Mouse (Mus musculus): ENCODE results near the gene Atp6v0c.

DNA sequence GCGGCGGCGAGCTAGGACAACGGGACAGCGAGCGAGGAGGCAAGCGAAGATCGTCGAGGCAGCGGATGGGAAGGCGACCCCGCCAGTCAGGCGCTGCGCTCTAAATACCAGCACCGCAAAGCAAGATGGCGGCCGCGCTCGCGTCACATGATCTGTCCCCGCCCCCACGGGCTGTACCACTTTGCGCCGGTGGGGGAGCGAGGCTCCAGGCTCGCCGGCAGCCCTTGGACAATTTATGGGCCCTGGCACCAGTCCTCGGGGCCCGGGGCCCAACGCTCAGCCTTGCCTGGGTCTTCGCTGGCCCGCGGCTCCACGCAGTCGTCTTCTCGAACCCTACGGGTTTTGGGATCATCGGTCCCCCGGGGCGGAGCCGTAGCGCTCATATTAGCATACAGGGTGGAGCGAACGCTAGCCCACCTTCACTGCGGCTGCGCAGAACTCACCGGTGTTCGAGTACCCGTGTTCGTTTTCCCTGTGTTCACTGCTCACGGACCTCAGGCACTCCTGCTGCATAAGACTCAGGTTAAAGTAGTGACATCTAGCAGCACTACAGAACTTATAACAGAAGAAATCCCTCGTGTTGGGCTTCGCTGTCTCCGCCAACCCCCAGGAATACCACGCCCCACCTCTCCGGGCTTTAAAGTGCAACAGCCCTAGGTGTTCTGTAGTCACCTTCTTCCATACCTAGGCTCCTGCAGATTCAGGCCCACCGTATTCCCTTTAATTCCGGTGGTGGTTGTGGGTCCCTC lies at the start of gene Atp6v0c:
- TF ChIP-seq CTCF (IDR thresholded peaks at IDR 0.05; ENCODE audit: low read depth) (peak; percentile 41; the same call in 1 of the 2 replicates), EP300 (optimal IDR thresholded peaks at IDR 0.05) (peak; percentile 78)
